20 mouse cellular contexts compared by ENCODE assay signal in the genomic region with DNA sequence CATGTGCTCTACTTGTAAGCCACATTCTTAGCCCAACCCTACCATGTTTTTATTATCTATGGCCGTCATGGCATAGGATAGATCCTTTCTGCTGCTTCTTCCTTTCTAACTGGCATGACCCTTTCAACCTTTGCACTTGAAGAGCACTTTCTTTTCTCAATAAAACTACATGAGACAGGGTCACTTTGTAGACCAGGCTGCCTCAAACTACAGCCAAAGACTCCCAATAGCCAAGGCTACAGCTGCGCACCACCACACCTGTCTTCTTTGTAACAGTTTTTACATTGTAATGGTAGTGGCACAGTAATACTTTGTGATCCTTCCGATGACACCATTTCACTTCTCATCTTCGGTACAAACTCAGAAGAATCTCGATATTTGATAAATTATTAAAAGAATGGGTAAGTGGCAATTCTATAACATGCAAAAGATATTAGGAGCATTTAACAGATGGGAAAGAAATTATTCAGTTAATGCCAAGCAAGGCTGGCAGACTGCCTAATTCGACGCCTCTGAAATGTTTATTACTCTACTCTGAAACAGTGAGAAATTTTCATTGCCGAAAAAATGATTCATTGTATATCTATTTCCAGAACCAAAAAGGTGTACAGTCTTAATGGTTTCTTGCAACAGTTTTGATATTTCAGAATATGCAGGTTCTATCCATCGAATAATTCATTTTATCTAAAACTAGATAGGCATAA.
DNase-seq lines count a peak whose midpoint lies in the region; ATAC-seq and TF ChIP-seq lines count a peak whose summit lies in the region.
"Had no signal": no experiment of that assay in that cellular context is flagged by ENCODE, and none has a peak within 500 bp of the region (broad histone marks: within the 10 kb centered on the region; RNA-seq: fewer than 3 reads in every experiment).

No protein-coding gene starts in this region.

- DNase-seq in hindbrain, postnatal 0 days (ENCODE audit: low spot score), result peak; percentile 12
- DNase-seq in hindbrain, embryonic 10.5 days (ENCODE audit: low spot score), result no peak
- DNase-seq in CH12.LX (ENCODE audit: extremely low read depth), result no peak
- peak; percentile 50 for DNase-seq in brain, adult 2 months (ENCODE audit: low read depth, low spot score)
- DNase-seq in right cerebral cortex, postnatal 10 days (ENCODE audit: low spot score in 2 of 2), result peak; percentile 39 to 48
- no peak for DNase-seq in lung, adult 18-20 months
- DNase-seq: adrenal gland, adult 8-10 months; adrenal gland, postnatal 36 days; cerebellum, adult 11-12 months; cerebellum, adult 9-10 months; gastrocnemius, adult 2 months; gastrocnemius, postnatal 25 days; heart, postnatal 36 days had no signal

- H3K27ac ChIP-seq in hindbrain, postnatal 0 days, result no peak overlapping the region
- H3K27ac ChIP-seq in hindbrain, embryonic 10.5 days, result no peak overlapping the region
- H3K27ac ChIP-seq in CH12.LX (ENCODE audit: insufficient read depth, low read depth), result peak overlapping the region; percentile 95
- H3K27ac ChIP-seq in neural tube, embryonic 15.5 days (replicated peaks), result no peak overlapping the region
- H3K27ac ChIP-seq: embryonic facial prominence, embryonic 10.5 days; forebrain, embryonic 15.5 days; gastrocnemius, adult 2 months; heart, embryonic 13.5 days; hindbrain, embryonic 12.5 days had no signal

- 84% methylated on average over 9 of the region's 9 CpGs for WGBS in hindbrain, postnatal 0 days
- WGBS in hindbrain, embryonic 10.5 days, result 92% methylated on average over 9 of the region's 9 CpGs
- 86% methylated on average over 9 of the region's 9 CpGs for WGBS in neural tube, embryonic 15.5 days

- no peak overlapping the region for H3K9ac ChIP-seq in hindbrain, postnatal 0 days (replicated peaks; ENCODE audit: low read length)
- H3K9ac ChIP-seq in CH12.LX (ENCODE audit: insufficient read depth, low read depth), result peak overlapping the region; percentile 100
- H3K9ac ChIP-seq in neural tube, embryonic 15.5 days (replicated peaks), result no peak overlapping the region
- H3K9ac ChIP-seq: forebrain, embryonic 15.5 days; heart, embryonic 13.5 days; hindbrain, embryonic 12.5 days had no signal

- dilution Hi-C loops in CH12.LX (cut with MboI; ENCODE audit: extremely low pct_ligation_motif_present, extremely low pct_unique_long_range_greater_than_20kb, low sequenced_read_pairs), result no loop called here

- in situ Hi-C loops in CH12.LX (cut with MboI; ENCODE audit: low pct_ligation_motif_present, low pct_unique_long_range_greater_than_20kb, low sequenced_read_pairs), result no loop called here

- TF ChIP-seq RAD21 in CH12.LX (IDR thresholded peaks at IDR 0.05; ENCODE audit: low read depth, low read length), result no peak

- no peak overlapping the region for H3K4me3 ChIP-seq in hindbrain, postnatal 0 days (ENCODE audit: low read length)
- H3K4me3 ChIP-seq in hindbrain, embryonic 10.5 days, result no peak overlapping the region
- H3K4me3 ChIP-seq in CH12.LX (replicated peaks in 1 of 3; ENCODE audit: low read depth in 2 of 3, low read length in 2 of 3, poor library complexity in 1 of 3), result peak overlapping the region; percentile 31 to 50 (median 48)
- no peak overlapping the region for H3K4me3 ChIP-seq in neural tube, embryonic 15.5 days (replicated peaks)
- H3K4me3 ChIP-seq: embryonic facial prominence, embryonic 10.5 days; forebrain, embryonic 15.5 days; gastrocnemius, adult 2 months; heart, embryonic 13.5 days; hindbrain, embryonic 12.5 days had no signal

- peaks cover 6% of the 10 kb centered on the region for H3K79me2 ChIP-seq in CH12.LX (replicated peaks; ENCODE audit: control insufficient read depth, extremely low read depth, insufficient read depth, poor library complexity, severe bottlenecking)

- H3K4me2 ChIP-seq in hindbrain, postnatal 0 days (ENCODE audit: low read depth, low read length), result no peak overlapping the region
- peak overlapping the region; percentile 77 for H3K4me2 ChIP-seq in CH12.LX (ENCODE audit: insufficient read depth, low read depth, poor library complexity, severe bottlenecking)
- H3K4me2 ChIP-seq in neural tube, embryonic 15.5 days, result no peak overlapping the region
- H3K4me2 ChIP-seq: forebrain, embryonic 15.5 days; heart, embryonic 13.5 days; hindbrain, embryonic 12.5 days had no signal

- H3K4me1 ChIP-seq in hindbrain, postnatal 0 days (ENCODE audit: insufficient read depth, low read length), result no peaks in the 10 kb centered on the region
- H3K4me1 ChIP-seq in hindbrain, embryonic 10.5 days (replicated peaks), result no peaks in the 10 kb centered on the region
- H3K4me1 ChIP-seq in CH12.LX (ENCODE audit: control insufficient read depth in 1 of 2, insufficient read depth in 2 of 2), result peaks cover 35 to 66% of the 10 kb centered on the region in 2 experiments
- H3K4me1 ChIP-seq in neural tube, embryonic 15.5 days, result no peaks in the 10 kb centered on the region
- H3K4me1 ChIP-seq: embryonic facial prominence, embryonic 10.5 days; forebrain, embryonic 15.5 days; heart, embryonic 13.5 days; hindbrain, embryonic 12.5 days had no signal

- no peak for ATAC-seq in hindbrain, postnatal 0 days
- ATAC-seq in neural tube, embryonic 15.5 days (ENCODE audit: low FRiP score), result no peak
- ATAC-seq: forebrain, embryonic 15.5 days; hindbrain, embryonic 16.5 days had no signal

- TF ChIP-seq CTCF in hindbrain, postnatal 0 days (IDR thresholded peaks at IDR 0.05; ENCODE audit: low read depth), result no peak
- no peak for TF ChIP-seq CTCF in CH12.LX (conservative IDR thresholded peaks at IDR 0.05 in 1 of 2, IDR thresholded peaks at IDR 0.05 in 1 of 2; ENCODE audit: low read depth in 2 of 2, low read length in 2 of 2)

- TF ChIP-seq EP300 in CH12.LX (IDR thresholded peaks at IDR 0.05; ENCODE audit: low read length), result no peak

- TF ChIP-seq POLR2A in CH12.LX (IDR thresholded peaks at IDR 0.05; ENCODE audit: low read depth, low read length), result no peak; the same call in 1 of the 2 replicates

- no peaks in the 10 kb centered on the region for H3K36me3 ChIP-seq in hindbrain, postnatal 0 days (ENCODE audit: insufficient read depth, low read length)
- no peaks in the 10 kb centered on the region for H3K36me3 ChIP-seq in hindbrain, embryonic 10.5 days
- H3K36me3 ChIP-seq in CH12.LX (replicated peaks in 1 of 2; ENCODE audit: control insufficient read depth in 1 of 2, insufficient read depth in 1 of 2, low read length in 1 of 2), result peaks cover 0 to 4% of the 10 kb centered on the region in 2 experiments
- no peaks in the 10 kb centered on the region for H3K36me3 ChIP-seq in neural tube, embryonic 15.5 days
- H3K36me3 ChIP-seq: embryonic facial prominence, embryonic 10.5 days; forebrain, embryonic 15.5 days; G1E; heart, embryonic 13.5 days; hindbrain, embryonic 12.5 days had no signal

- no peaks in the 10 kb centered on the region for H3K27me3 ChIP-seq in hindbrain, postnatal 0 days (ENCODE audit: insufficient read depth, low read length)
- no peaks in the 10 kb centered on the region for H3K27me3 ChIP-seq in hindbrain, embryonic 10.5 days (ENCODE audit: insufficient read depth, poor library complexity, severe bottlenecking)
- no peaks in the 10 kb centered on the region for H3K27me3 ChIP-seq in CH12.LX (replicated peaks)
- no peaks in the 10 kb centered on the region for H3K27me3 ChIP-seq in neural tube, embryonic 15.5 days (replicated peaks)
- H3K27me3 ChIP-seq: forebrain, embryonic 15.5 days; heart, embryonic 13.5 days; hindbrain, embryonic 12.5 days had no signal

- no peaks in the 10 kb centered on the region for H3K9me3 ChIP-seq in hindbrain, postnatal 0 days (ENCODE audit: low read length)
- H3K9me3 ChIP-seq in hindbrain, embryonic 10.5 days, result no peaks in the 10 kb centered on the region
- H3K9me3 ChIP-seq in CH12.LX (replicated peaks; ENCODE audit: low read length), result peaks cover 3% of the 10 kb centered on the region
- no peaks in the 10 kb centered on the region for H3K9me3 ChIP-seq in neural tube, embryonic 15.5 days (replicated peaks)
- H3K9me3 ChIP-seq: embryonic facial prominence, embryonic 10.5 days; forebrain, embryonic 15.5 days; heart, embryonic 13.5 days; hindbrain, embryonic 12.5 days had no signal

TF ChIP-seq in CH12.LX, 34 proteins besides CTCF, POLR2A, EP300 and RAD21:
- no peak for TF ChIP-seq ZNF384 (IDR thresholded peaks at IDR 0.05; ENCODE audit: low read depth, low read length)
- TF ChIP-seq SMC3 (IDR thresholded peaks at IDR 0.05; ENCODE audit: low read depth, low read length), result 0 out of 2 replicates have a peak, but pooled peaks have one; percentile 0
- TF ChIP-seq CHD1 (IDR thresholded peaks at IDR 0.05; ENCODE audit: low read depth, low read length), result peak; percentile 91
- TF ChIP-seq IRF4 (IDR thresholded peaks at IDR 0.05; ENCODE audit: low read depth, low read length), result no peak; the same call in 1 of the 2 replicates
- no peak for TF ChIP-seq CHD2 (IDR thresholded peaks at IDR 0.05; ENCODE audit: low read length)
- TF ChIP-seq MAX (IDR thresholded peaks at IDR 0.05; ENCODE audit: low read length), result no peak
- TF ChIP-seq POLR2AphosphoS2 (IDR thresholded peaks at IDR 0.05; ENCODE audit: low read depth, low read length), result 0 out of 2 replicates have a peak, but pooled peaks have one; percentile 11
- TF ChIP-seq PAX5 (IDR thresholded peaks at IDR 0.05; ENCODE audit: low read length), result no peak
- no peak for TF ChIP-seq KAT2A (IDR thresholded peaks at IDR 0.05; ENCODE audit: insufficient replicate concordance, low read length)
- 0 out of 2 replicates have a peak, but pooled peaks have one; percentile 7 for TF ChIP-seq TCF12 (IDR thresholded peaks at IDR 0.05; ENCODE audit: low read depth, low read length)
- peak; percentile 47 for TF ChIP-seq USF2 (conservative IDR thresholded peaks at IDR 0.05; ENCODE audit: low read depth, low read length)

Comparison
In these comparisons a context has a peak if more than half of its experiments do, and no peak if none do; other contexts are left out.
1. DNase-seq: peak in hindbrain, postnatal 0 days (single experiment), brain, adult 2 months (single experiment) and right cerebral cortex, postnatal 10 days (2 of 2); none in hindbrain, embryonic 10.5 days (single experiment), CH12.LX (single experiment) and lung, adult 18-20 months (0 of 2).
2. H3K4me3 ChIP-seq: peak in CH12.LX (3 of 3); none in hindbrain, postnatal 0 days (single experiment), hindbrain, embryonic 10.5 days (single experiment) and neural tube, embryonic 15.5 days (single experiment).